Mouse (Mus musculus): Measurements from ENCODE around the gene Olfr492. TPM values are rescaled to one million over a fixed set of nuclear protein-coding genes. Genes with fewer than 3 reads are reported as not detected.

Gene Olfr492
- not detected for total RNA-seq (2021)

GRCm38 (mm10) chr7:108323574-108323973 lies at the start of gene Olfr492:
Gene Olfr492 (minus strand): TSS chr7:108323674.
- DNase-seq (ENCODE audit: extremely low spot score in 1 of 2, low spot score in 1 of 2), result no peak

GRCm38 (mm10) chr7:108365035-108365434 lies 41.6 kb upstream of the Olfr492 start, which contains the start of gene Olfr494:
Gene Olfr494 (plus strand): TSS chr7:108365335.
- no peak for DNase-seq (ENCODE audit: extremely low spot score in 1 of 2, low spot score in 1 of 2)

- DNase-seq (ENCODE audit: extremely low spot score in 1 of 2, low spot score in 1 of 2), result no peak
Measured at GRCm38 (mm10) chr7:108346879-108347278, 23.4 kb upstream of the Olfr492 start, which contains the start of gene Olfr493. Gene Olfr493 (minus strand): TSS chr7:108346979.

- no peak for DNase-seq (ENCODE audit: extremely low spot score in 1 of 2, low spot score in 1 of 2)
Measured at GRCm38 (mm10) chr7:108313151-108313550, 10.3 kb downstream of the Olfr492 start, which contains the start of gene Olfr491. Gene Olfr491 (plus strand): TSS chr7:108313451.

GRCm38 (mm10) chr7:108288834-108289233 lies 34.6 kb downstream of the Olfr492 start, which contains the start of gene Olfr490:
Gene Olfr490 (minus strand): TSS chr7:108288934.
- DNase-seq (ENCODE audit: extremely low spot score in 1 of 2, low spot score in 1 of 2), result no peak

Other genes starting within 250 kb of the Olfr492 start
- gene Olfr481, start 243.8 kb downstream of the Olfr492 start, total RNA-seq (2021), result not detected
- 1 to 10 TPM; 1.6 to 1.8 TPM for gene Olfr482, start 226.1 kb downstream of the Olfr492 start, total RNA-seq (2021)
- not detected for gene Olfr483, start 222.8 kb downstream of the Olfr492 start, total RNA-seq (2021)
- gene Olfr484, start 196.2 kb downstream of the Olfr492 start, total RNA-seq (2021), result not detected
- gene Olfr485, start 163.8 kb downstream of the Olfr492 start, total RNA-seq (2021), result not detected
- gene Olfr486, start 150.9 kb downstream of the Olfr492 start, total RNA-seq (2021), result not detected
- not detected for gene Olfr487, start 109.0 kb downstream of the Olfr492 start, total RNA-seq (2021)
- not detected for gene Olfr488, start 65.3 kb downstream of the Olfr492 start, total RNA-seq (2021)
- gene Olfr490, start 34.7 kb downstream of the Olfr492 start, total RNA-seq (2021), result not detected
- not detected for gene Olfr491, start 10.2 kb downstream of the Olfr492 start, total RNA-seq (2021)
- not detected for gene Olfr493, start 23.3 kb upstream of the Olfr492 start, total RNA-seq (2021)
- gene Olfr494, start 41.7 kb upstream of the Olfr492 start, total RNA-seq (2021), result not detected
- not detected for gene Olfr495, start 69.5 kb upstream of the Olfr492 start, total RNA-seq (2021)
- not detected for gene Olfr497, start 96.7 kb upstream of the Olfr492 start, total RNA-seq (2021)
- gene Olfr498, start 141.7 kb upstream of the Olfr492 start, total RNA-seq (2021), result not detected
- not detected for gene Olfr502, start 201.4 kb upstream of the Olfr492 start, total RNA-seq (2021)
- not detected for gene Olfr503, start 220.9 kb upstream of the Olfr492 start, total RNA-seq (2021)
- not detected for gene Olfr504, start 242.1 kb upstream of the Olfr492 start, total RNA-seq (2021)

All from layer of hippocampus, postnatal 25 days (tissue).